ENCODE assay signal across 11 mouse cellular contexts in the genomic region with DNA sequence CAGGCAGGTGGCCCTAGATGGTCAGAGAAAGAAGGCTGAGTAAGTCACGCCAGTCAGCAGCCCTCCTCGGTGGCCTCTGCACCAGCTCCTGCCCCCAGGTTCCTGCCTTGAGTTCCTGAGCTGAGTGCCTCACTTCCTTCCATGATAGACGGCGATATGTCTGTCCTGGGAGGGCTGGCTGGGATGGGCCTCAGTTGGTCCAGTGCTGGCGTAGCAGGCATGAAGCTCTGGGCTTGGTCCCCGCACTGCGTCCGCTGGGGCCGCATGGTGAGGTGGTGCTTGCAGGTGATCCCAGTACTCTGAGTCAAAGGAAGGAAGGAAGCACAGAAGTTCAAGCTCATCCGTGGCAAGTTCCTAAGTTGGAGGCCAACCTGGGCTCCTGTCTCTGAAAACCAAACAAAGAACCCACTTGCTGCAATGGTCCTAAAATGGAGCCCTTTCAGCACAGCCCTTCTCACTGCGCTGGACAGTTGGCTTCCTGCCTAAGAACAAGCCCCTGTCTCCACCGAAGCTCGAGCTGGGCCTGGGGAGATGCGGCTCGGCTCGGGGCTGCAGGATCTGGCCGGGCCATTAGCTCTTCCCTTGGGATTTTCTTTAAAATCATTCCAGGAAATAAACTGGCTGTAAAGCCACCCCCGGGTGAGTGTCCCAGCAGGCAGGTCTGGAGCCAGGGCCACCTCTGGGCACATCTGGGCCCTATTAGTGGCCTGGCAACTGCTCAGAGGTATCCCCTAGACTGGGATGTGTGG. TPM values are rescaled to one million over a fixed set of nuclear protein-coding genes. Genes with fewer than 3 reads are reported as not detected.
DNase-seq lines count a peak whose midpoint lies in the region; ATAC-seq and TF ChIP-seq lines count a peak whose summit lies in the region.
"Had no signal": no experiment of that assay in that cellular context is flagged by ENCODE, and none has a peak within 500 bp of the region (broad histone marks: within the 10 kb centered on the region; RNA-seq: fewer than 3 reads in every experiment).

No protein-coding gene starts in this region.

- 0 out of 2 replicates have a peak, but pooled peaks cover 2% of the 10 kb centered on the region for H3K4me1 ChIP-seq in kidney, adult 2 months (ENCODE audit: control insufficient read depth, insufficient read depth, low read length)
- H3K4me1 ChIP-seq in E14TG2a.4 (replicated peaks; ENCODE audit: low read depth, low read length) = peaks cover 73% of the 10 kb centered on the region
- H3K4me1 ChIP-seq in intestine, embryonic 15.5 days (replicated peaks) = peaks cover 34% of the 10 kb centered on the region

- H3K27me3 ChIP-seq in kidney, adult 2 months (replicated peaks; ENCODE audit: control insufficient read depth, insufficient read depth, low read length) = no peaks in the 10 kb centered on the region
- H3K27me3 ChIP-seq in E14TG2a.4 (ENCODE audit: insufficient read depth, low read length) = peaks cover 81% of the 10 kb centered on the region
- H3K27me3 ChIP-seq in intestine, embryonic 15.5 days (replicated peaks) = no peaks in the 10 kb centered on the region
- H3K27me3 ChIP-seq: neural tube, embryonic 12.5 days had no signal

- no peak overlapping the region for H3K9ac ChIP-seq in intestine, embryonic 15.5 days
- H3K9ac ChIP-seq: hindbrain, embryonic 13.5 days; liver, embryonic 13.5 days; neural tube, embryonic 12.5 days had no signal

- H3K9me3 ChIP-seq in E14TG2a.4 (ENCODE audit: low read length) = no peaks in the 10 kb centered on the region
- no peaks in the 10 kb centered on the region for H3K9me3 ChIP-seq in intestine, embryonic 15.5 days
- H3K9me3 ChIP-seq: hindbrain, embryonic 13.5 days; liver, embryonic 13.5 days; neural tube, embryonic 12.5 days had no signal

- ATAC-seq in intestine, embryonic 15.5 days = no peak
- no peak for ATAC-seq in erythroid progenitor cell, adult 5-6 weeks (replicated peaks; ENCODE audit: low FRiP score, poor library complexity, severe bottlenecking)

- no peak for TF ChIP-seq POLR2A in kidney, adult 2 months (IDR thresholded peaks at IDR 0.05; ENCODE audit: low read depth, low read length)

- DNase-seq in kidney, adult 2 months = no peak
- no peak for DNase-seq in kidney, postnatal 25 days
- peak; percentile 52 for DNase-seq in 3T3-L1 (ENCODE audit: low read depth, low spot score)
- DNase-seq in urinary bladder, postnatal 10 days (ENCODE audit: low spot score) = no peak
- DNase-seq: cerebellum, postnatal 36 days; liver, embryonic 13.5 days had no signal

- 70% methylated on average over 18 of the region's 18 CpGs for WGBS in kidney, adult 2 months
- WGBS in intestine, embryonic 15.5 days = 71% methylated on average over 18 of the region's 18 CpGs

- no peaks in the 10 kb centered on the region for H3K36me3 ChIP-seq in kidney, adult 2 months (ENCODE audit: control insufficient read depth, insufficient read depth, low read length)
- peaks cover 5% of the 10 kb centered on the region; the same call in 1 of the 2 replicates for H3K36me3 ChIP-seq in E14TG2a.4 (ENCODE audit: insufficient read depth, low read length)
- H3K36me3 ChIP-seq in intestine, embryonic 15.5 days = no peaks in the 10 kb centered on the region
- H3K36me3 ChIP-seq: hindbrain, embryonic 13.5 days; liver, embryonic 13.5 days; neural tube, embryonic 12.5 days had no signal

- H3K4me3 ChIP-seq in kidney, adult 2 months (ENCODE audit: insufficient read depth, low read depth, low read length) = no peak overlapping the region
- H3K4me3 ChIP-seq in E14TG2a.4 (replicated peaks; ENCODE audit: low read length) = peak overlapping the region; percentile 33; the same call in 1 of the 2 replicates
- no peak overlapping the region for H3K4me3 ChIP-seq in intestine, embryonic 15.5 days (replicated peaks)
- H3K4me3 ChIP-seq: hindbrain, embryonic 13.5 days; liver, embryonic 13.5 days; neural tube, embryonic 12.5 days had no signal

- no peak for TF ChIP-seq CTCF in kidney, adult 2 months (conservative IDR thresholded peaks at IDR 0.05; ENCODE audit: insufficient read depth, insufficient read length, low read depth, low read length)
- no peak for TF ChIP-seq CTCF in E14TG2a.4 (conservative IDR thresholded peaks at IDR 0.05; ENCODE audit: low read length)

- H3K27ac ChIP-seq in kidney, adult 2 months (ENCODE audit: insufficient read depth, low read depth, low read length) = peak overlapping the region; percentile 39; the same call in 1 of the 2 replicates
- H3K27ac ChIP-seq in intestine, embryonic 15.5 days = peak overlapping the region; percentile 33; the same call in 1 of the 2 replicates
- H3K27ac ChIP-seq: hindbrain, embryonic 13.5 days; liver, embryonic 13.5 days; neural tube, embryonic 12.5 days had no signal

- H3K4me2 ChIP-seq in intestine, embryonic 15.5 days (replicated peaks) = no peak overlapping the region
- H3K4me2 ChIP-seq: hindbrain, embryonic 13.5 days; liver, embryonic 13.5 days; neural tube, embryonic 12.5 days had no signal

RNA-seq across cellular contexts. Expression of gene Snai1, which starts 8.6 kb away (rescaled TPM):
- polyA plus RNA-seq in kidney, adult 2 months (2012; rRNA removed) = 10.4 and 13.2 TPM in 2 replicates
- polyA plus RNA-seq in intestine, embryonic 15.5 days (2015; fragmentation: Nextera tagmentation; extraction: Ambion mirVana) = 14.3 and 16.1 TPM in 2 replicates
- total RNA-seq in erythroid progenitor cell, adult 5-6 weeks (2015; ENCODE audit: low replicate concordance) = not detected in 2 replicates
- total RNA-seq in erythroid progenitor cell, adult 5-6 weeks (2017; ENCODE audit: low replicate concordance) = not detected in 2 replicates

RNA-seq across cellular contexts. Expression of gene Spata2, which starts 53.9 kb away (rescaled TPM):
- polyA plus RNA-seq in kidney, adult 2 months (2012; rRNA removed) = 26.5 and 31.5 TPM in 2 replicates
- 12.7 and 13.8 TPM in 2 replicates for polyA plus RNA-seq in intestine, embryonic 15.5 days (2015; fragmentation: Nextera tagmentation; extraction: Ambion mirVana)
- total RNA-seq in erythroid progenitor cell, adult 5-6 weeks (2015; ENCODE audit: low replicate concordance) = 7.5 and 8.6 TPM in 2 replicates
- total RNA-seq in erythroid progenitor cell, adult 5-6 weeks (2017; ENCODE audit: low replicate concordance) = 5.4 and 7.4 TPM in 2 replicates

RNA-seq across cellular contexts. Expression of gene Rnf114, which starts 54.2 kb away (rescaled TPM):
- polyA plus RNA-seq in kidney, adult 2 months (2012; rRNA removed) = 97.9 and 98.2 TPM in 2 replicates
- polyA plus RNA-seq in intestine, embryonic 15.5 days (2015; fragmentation: Nextera tagmentation; extraction: Ambion mirVana) = 65.3 and 73.3 TPM in 2 replicates
- 24.1 and 33.5 TPM in 2 replicates for total RNA-seq in erythroid progenitor cell, adult 5-6 weeks (2015; ENCODE audit: low replicate concordance)
- 10.2 and 17.8 TPM in 2 replicates for total RNA-seq in erythroid progenitor cell, adult 5-6 weeks (2017; ENCODE audit: low replicate concordance)
